Comparison of ENCODE assay signal across 8 mouse cellular contexts in genomic region chr17:34139416-34139815, GRCm38 (mm10). TPM values are rescaled to one million over a fixed set of nuclear protein-coding genes. Genes with fewer than 3 reads are reported as not detected.
DNase-seq lines count a peak whose midpoint lies in the region; ATAC-seq and TF ChIP-seq lines count a peak whose summit lies in the region.

No protein-coding gene starts in this region.

- H3K27ac ChIP-seq in hindbrain, embryonic 11.5 days (ENCODE audit: low read depth, low read length) = no peak overlapping the region
- H3K27ac ChIP-seq in limb, embryonic 14.5 days (replicated peaks; ENCODE audit: low read depth, low read length) = no peak overlapping the region

- no peaks in the 10 kb centered on the region for H3K9me3 ChIP-seq in hindbrain, embryonic 11.5 days (ENCODE audit: control insufficient read depth, low read length)
- no peaks in the 10 kb centered on the region for H3K9me3 ChIP-seq in limb, embryonic 14.5 days (ENCODE audit: control insufficient read depth, low read length)

- H3K4me1 ChIP-seq in hindbrain, embryonic 11.5 days (replicated peaks; ENCODE audit: control insufficient read depth, insufficient read depth, low read length) = 0 out of 2 replicates have a peak, but pooled peaks cover 6% of the 10 kb centered on the region
- H3K4me1 ChIP-seq in limb, embryonic 14.5 days (ENCODE audit: control insufficient read depth, insufficient read depth, low read length) = peaks cover 12% of the 10 kb centered on the region; the same call in 1 of the 2 replicates

- ATAC-seq in hindbrain, embryonic 11.5 days (ENCODE audit: low FRiP score) = no peak
- ATAC-seq in limb, embryonic 14.5 days (ENCODE audit: low FRiP score, low read depth) = no peak

- intact Hi-C loops in left cerebral cortex, postnatal 36 days (cut with DNase I) = no loop called here

- under 1% methylated on average over 16 of the region's 16 CpGs for WGBS in hindbrain, embryonic 11.5 days
- 0% methylated on average over 16 of the region's 16 CpGs for WGBS in limb, embryonic 14.5 days

- H3K9ac ChIP-seq in hindbrain, embryonic 11.5 days (ENCODE audit: low read depth, low read length) = no peak overlapping the region
- H3K9ac ChIP-seq in limb, embryonic 14.5 days (ENCODE audit: low read depth, low read length, severe bottlenecking) = peak overlapping the region; percentile 40

- peak overlapping the region; percentile 24 for H3K4me3 ChIP-seq in hindbrain, embryonic 11.5 days (ENCODE audit: low read depth, low read length)
- H3K4me3 ChIP-seq in limb, embryonic 14.5 days (replicated peaks; ENCODE audit: low read length) = peak overlapping the region; percentile 31

- H3K36me3 ChIP-seq in hindbrain, embryonic 11.5 days (ENCODE audit: control insufficient read depth, insufficient read depth, low read length) = no peaks in the 10 kb centered on the region
- no peaks in the 10 kb centered on the region for H3K36me3 ChIP-seq in limb, embryonic 14.5 days (ENCODE audit: control insufficient read depth, insufficient read depth, low read length)

- H3K27me3 ChIP-seq in hindbrain, embryonic 11.5 days (ENCODE audit: control insufficient read depth, insufficient read depth, low read length) = peaks cover 29% of the 10 kb centered on the region
- peaks cover 7% of the 10 kb centered on the region for H3K27me3 ChIP-seq in limb, embryonic 14.5 days (ENCODE audit: control insufficient read depth, insufficient read depth, low read length)

- no peak for TF ChIP-seq POLR2A in limb, embryonic 14.5 days (IDR thresholded peaks at IDR 0.05; ENCODE audit: borderline replicate concordance, extremely low read depth, insufficient read depth, insufficient read length)

- peak; percentile 45 for DNase-seq in adrenal gland, adult 2 months
- DNase-seq in adrenal gland, adult 18-20 months (ENCODE audit: low spot score in 2 of 2) = no peak
- peak; percentile 75 for DNase-seq in embryo, embryonic 11 days
- peak; percentile 56 for DNase-seq in hindbrain, embryonic 11.5 days (ENCODE audit: low spot score)
- peak; percentile 55 for DNase-seq in limb, embryonic 14.5 days (ENCODE audit: low spot score)
- DNase-seq in neural tube, embryonic 10.5 days (ENCODE audit: extremely low spot score, low spot score) = peak; percentile 51
- DNase-seq in T-cell, adult 2 months (ENCODE audit: low spot score) = no peak
- DNase-seq in left cerebral cortex, postnatal 36 days (ENCODE audit: low spot score in 2 of 2) = no peak

- peak overlapping the region; percentile 44 for H3K4me2 ChIP-seq in hindbrain, embryonic 11.5 days (replicated peaks; ENCODE audit: low read depth, low read length)
- peak overlapping the region; percentile 63 for H3K4me2 ChIP-seq in limb, embryonic 14.5 days (replicated peaks; ENCODE audit: low read depth, low read length, severe bottlenecking)

RNA-seq across cellular contexts. Expression of gene H2-DMb2, which starts 3.7 kb away (rescaled TPM):
- 1 to 10 TPM; 2.0 to 3.4 TPM for total RNA-seq in adrenal gland, adult 2 months (2021)
- 1.3 and 2.3 TPM in 2 replicates for polyA plus RNA-seq in adrenal gland, adult 2 months (2012; rRNA removed)
- total RNA-seq in adrenal gland, adult 18-20 months (2021) = 1 to 10 TPM; 2.0 to 3.8 TPM
- not detected in 2 replicates for polyA plus RNA-seq in hindbrain, embryonic 11.5 days (2014; fragmentation: Nextera tagmentation; extraction: Ambion mirVana)
- polyA plus RNA-seq in limb, embryonic 14.5 days (2012; rRNA removed) = 0.31 and 0.54 TPM in 2 replicates
- 0.23 and 0.36 TPM in 2 replicates for polyA plus RNA-seq in limb, embryonic 14.5 days (2014; fragmentation: Nextera tagmentation; extraction: Ambion mirVana)
- under 1 TPM; 0.59 to 0.93 TPM for total RNA-seq in left cerebral cortex, postnatal 36 days (2021)

RNA-seq across cellular contexts. Expression of gene H2-DMb1, which starts 13.5 kb away (rescaled TPM):
- total RNA-seq in adrenal gland, adult 2 months (2021) = 10 to 100 TPM in 1 of 2 experiments, 1 to 10 TPM in 1; 6.4 to 12.3 TPM
- polyA plus RNA-seq in adrenal gland, adult 2 months (2012; rRNA removed) = 32.6 and 33.3 TPM in 2 replicates
- 10 to 100 TPM in 1 of 2 experiments, 1 to 10 TPM in 1; 8.5 to 13.3 TPM for total RNA-seq in adrenal gland, adult 18-20 months (2021)
- polyA plus RNA-seq in hindbrain, embryonic 11.5 days (2014; fragmentation: Nextera tagmentation; extraction: Ambion mirVana) = 0.29 and 0.94 TPM in 2 replicates
- 4.2 and 6.9 TPM in 2 replicates for polyA plus RNA-seq in limb, embryonic 14.5 days (2012; rRNA removed)
- polyA plus RNA-seq in limb, embryonic 14.5 days (2014; fragmentation: Nextera tagmentation; extraction: Ambion mirVana) = 2.4 and 2.7 TPM in 2 replicates
- 1 to 10 TPM in 1 of 2 experiments, under 1 TPM in 1; 0.94 to 1.1 TPM for total RNA-seq in left cerebral cortex, postnatal 36 days (2021)

RNA-seq across cellular contexts. Expression of gene Brd2, which starts 17.0 kb away (rescaled TPM):
- total RNA-seq in adrenal gland, adult 2 months (2021) = 100 to 1,000 TPM; 173 to 286 TPM
- 103 and 104 TPM in 2 replicates for polyA plus RNA-seq in adrenal gland, adult 2 months (2012; rRNA removed)
- total RNA-seq in adrenal gland, adult 18-20 months (2021) = 100 to 1,000 TPM; 199 to 244 TPM
- 113 and 159 TPM in 2 replicates for polyA plus RNA-seq in hindbrain, embryonic 11.5 days (2014; fragmentation: Nextera tagmentation; extraction: Ambion mirVana)
- polyA plus RNA-seq in limb, embryonic 14.5 days (2012; rRNA removed) = 197 and 217 TPM in 2 replicates
- 121 and 141 TPM in 2 replicates for polyA plus RNA-seq in limb, embryonic 14.5 days (2014; fragmentation: Nextera tagmentation; extraction: Ambion mirVana)
- total RNA-seq in left cerebral cortex, postnatal 36 days (2021) = 100 to 1,000 TPM; 183 to 189 TPM

RNA-seq across cellular contexts. Expression of gene H2-DMa, which starts 20.1 kb away (rescaled TPM):
- 10 to 100 TPM; 14.4 to 18.9 TPM for total RNA-seq in adrenal gland, adult 2 months (2021)
- polyA plus RNA-seq in adrenal gland, adult 2 months (2012; rRNA removed) = 24.2 and 27.4 TPM in 2 replicates
- total RNA-seq in adrenal gland, adult 18-20 months (2021) = 10 to 100 TPM; 14.7 to 21.0 TPM
- polyA plus RNA-seq in hindbrain, embryonic 11.5 days (2014; fragmentation: Nextera tagmentation; extraction: Ambion mirVana) = 8.6 and 13.8 TPM in 2 replicates
- 13.1 and 20.2 TPM in 2 replicates for polyA plus RNA-seq in limb, embryonic 14.5 days (2012; rRNA removed)
- polyA plus RNA-seq in limb, embryonic 14.5 days (2014; fragmentation: Nextera tagmentation; extraction: Ambion mirVana) = 16.8 and 19.0 TPM in 2 replicates
- total RNA-seq in left cerebral cortex, postnatal 36 days (2021) = 10 to 100 TPM; 26.1 to 28.5 TPM

RNA-seq across cellular contexts. Expression of gene H2-Oa, which starts 47.3 kb away (rescaled TPM):
- total RNA-seq in adrenal gland, adult 2 months (2021) = under 1 TPM in 1 of 2 experiments, not detected in 1; 0.62 TPM
- 1.9 TPM in 2 replicates for polyA plus RNA-seq in adrenal gland, adult 2 months (2012; rRNA removed)
- under 1 TPM; 0.36 to 0.54 TPM for total RNA-seq in adrenal gland, adult 18-20 months (2021)
- polyA plus RNA-seq in hindbrain, embryonic 11.5 days (2014; fragmentation: Nextera tagmentation; extraction: Ambion mirVana) = 0.26 and 0.32 TPM in 2 replicates
- 1.0 and 1.7 TPM in 2 replicates for polyA plus RNA-seq in limb, embryonic 14.5 days (2012; rRNA removed)
- 0.70 and 0.85 TPM in 2 replicates for polyA plus RNA-seq in limb, embryonic 14.5 days (2014; fragmentation: Nextera tagmentation; extraction: Ambion mirVana)
- under 1 TPM in 1 of 2 experiments, not detected in 1; 0.79 TPM for total RNA-seq in left cerebral cortex, postnatal 36 days (2021)

Comparison
In these comparisons a context has a peak if more than half of its experiments do, and no peak if none do; other contexts are left out.
1. DNase-seq: peak in adrenal gland, adult 2 months (single experiment), embryo, embryonic 11 days (single experiment), hindbrain, embryonic 11.5 days (single experiment), limb, embryonic 14.5 days (single experiment) and neural tube, embryonic 10.5 days (single experiment); none in adrenal gland, adult 18-20 months (0 of 2), T-cell, adult 2 months (single experiment) and left cerebral cortex, postnatal 36 days (0 of 2).